Mouse (Mus musculus) regulatory T cell (primary cell): ENCODE results near the gene Otop2.

Experiments used
- in situ Hi-C: fragments of 300-600 bp; cut with MboI, MseI; formaldehyde crosslinking; loops from one replicate; pipeline ENCODE4 v1.15.1; 2025; ENCODE audit warnings: high pct_unique_total_duplicates

Gene Otop2

GRCm38 (mm10) chr11:115275954-115276353 lies 31.0 kb upstream of the Otop2 start:
- in situ Hi-C loops = no loop called here

GRCm38 (mm10) chr11:115276780-115277603 lies 30.0 kb upstream of the Otop2 start, which contains the start of gene Fdxr:
Gene Fdxr, minus strand, starts transcription at chr11:115277050.
- in situ Hi-C loops = no loop called here

GRCm38 (mm10) chr11:115277604-115277975 lies 29.4 kb upstream of the Otop2 start:
- in situ Hi-C loops = no loop called here

GRCm38 (mm10) chr11:115278176-115278575 lies 28.8 kb upstream of the Otop2 start:
- in situ Hi-C loops = no loop called here

GRCm38 (mm10) chr11:115279726-115280125 lies 27.2 kb upstream of the Otop2 start:
- in situ Hi-C loops = no loop called here

- in situ Hi-C loops = no loop called here
These were observed 24.7 kb upstream of the Otop2 start for GRCm38 (mm10) chr11:115282295-115282694.

GRCm38 (mm10) chr11:115282723-115283485 lies 24.1 kb upstream of the Otop2 start:
- in situ Hi-C loops = no loop called here

GRCm38 (mm10) chr11:115283486-115283765 lies 23.5 kb upstream of the Otop2 start:
- in situ Hi-C loops = no loop called here

GRCm38 (mm10) chr11:115283891-115284620 lies 22.9 kb upstream of the Otop2 start:
- in situ Hi-C loops = no loop called here

GRCm38 (mm10) chr11:115285282-115285681 lies 21.7 kb upstream of the Otop2 start:
- in situ Hi-C loops = no loop called here

- in situ Hi-C loops = no loop called here
These were observed 20.6 kb upstream of the Otop2 start for GRCm38 (mm10) chr11:115286201-115286993.

- in situ Hi-C loops = no loop called here
These were observed 19.6 kb upstream of the Otop2 start for GRCm38 (mm10) chr11:115287386-115287785.

GRCm38 (mm10) chr11:115288305-115288704 lies 18.7 kb upstream of the Otop2 start:
- in situ Hi-C loops = no loop called here

- in situ Hi-C loops = no loop called here
These were observed 17.1 kb upstream of the Otop2 start for GRCm38 (mm10) chr11:115289885-115290284.

GRCm38 (mm10) chr11:115290314-115290713 lies 16.6 kb upstream of the Otop2 start:
- in situ Hi-C loops = no loop called here

- in situ Hi-C loops = no loop called here
These were observed 16.0 kb upstream of the Otop2 start for GRCm38 (mm10) chr11:115290919-115291318.

GRCm38 (mm10) chr11:115291503-115291902 lies 15.5 kb upstream of the Otop2 start:
- in situ Hi-C loops = no loop called here

GRCm38 (mm10) chr11:115292631-115293375 lies 14.2 kb upstream of the Otop2 start:
- in situ Hi-C loops = no loop called here

- in situ Hi-C loops = no loop called here
These were observed 11.0 kb upstream of the Otop2 start for GRCm38 (mm10) chr11:115295939-115296338.

GRCm38 (mm10) chr11:115296471-115297210 lies 10.3 kb upstream of the Otop2 start:
- in situ Hi-C loops = no loop called here
